Mouse (Mus musculus) kidney, adult 2 months (tissue): ENCODE measurements at regions not wholly inside any gene's neighbourhood (a gene's known extent, or its start where the extent isn't known, plus 50 kb on each side); places are given as distances from the start of the nearest gene placed in this dataset.

ENCODE experiments used
- CTCF ChIP-seq: fragments of 200-500 bp; conservative IDR thresholded peaks from 2 replicates; pipeline ENCODE4 v1.5.1; 2011; ENCODE audit warnings: low read depth, mild to moderate bottlenecking, control low read depth, low read length, moderate library complexity, mixed read lengths; ENCODE audit not compliant: insufficient read depth, insufficient read length
- POLR2A ChIP-seq: fragments of 200-500 bp; IDR thresholded peaks from one replicate; pipeline ENCODE4 v1.6.1; 2011; ENCODE audit warnings: low read depth, low read length, control low read depth

- TF ChIP-seq CTCF = no peak
- no peak for TF ChIP-seq POLR2A
Observed at GRCm38 (mm10) chr13:75223944-75224343, 134.3 kb downstream of the Pcsk1 start.
